ENCODE assay signal across 8 mouse cellular contexts in the genomic region with DNA sequence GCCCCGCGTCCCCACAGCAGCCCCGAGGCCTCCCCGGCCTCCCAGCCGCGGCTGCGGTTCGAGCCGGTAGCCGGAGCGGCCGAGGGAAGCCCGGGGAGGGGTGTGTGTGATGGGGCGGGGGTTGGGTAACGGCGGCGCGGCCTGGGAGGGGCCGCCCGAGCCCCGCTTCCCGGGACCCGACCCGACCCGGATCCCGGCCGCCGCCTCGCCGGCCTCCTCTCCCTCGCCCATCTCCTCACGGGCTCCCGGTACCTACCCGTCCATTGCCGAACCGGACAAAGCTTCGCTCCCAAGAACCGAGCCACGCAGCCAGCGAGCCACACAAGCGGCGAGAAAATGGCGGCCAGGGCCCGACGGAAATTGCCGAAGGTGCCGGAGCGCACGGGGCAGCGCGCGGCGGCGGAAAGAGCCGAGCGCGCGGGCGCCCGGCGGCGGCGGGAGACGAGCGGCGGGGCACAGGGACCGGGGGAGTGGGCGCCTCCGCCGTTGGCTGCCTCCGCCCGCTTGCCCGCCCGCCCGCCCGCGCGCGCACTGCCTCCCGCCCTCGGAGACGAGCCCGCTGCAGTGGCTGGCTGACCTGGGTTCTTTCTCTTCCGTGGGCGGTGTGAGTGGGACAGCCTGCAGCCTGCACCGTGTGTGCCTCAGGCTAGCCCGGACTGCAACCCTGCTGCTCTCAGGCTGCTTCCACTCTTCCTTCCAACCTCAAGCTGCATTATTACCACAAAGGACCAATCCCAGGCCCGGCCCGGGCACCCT. TPM values are rescaled to one million over a fixed set of nuclear protein-coding genes. Genes with fewer than 3 reads are reported as not detected.
DNase-seq lines count a peak whose midpoint lies in the region; ATAC-seq and TF ChIP-seq lines count a peak whose summit lies in the region.

No protein-coding gene starts in this region.

- no peaks in the 10 kb centered on the region for H3K9me3 ChIP-seq in ES-Bruce4 (replicated peaks; ENCODE audit: control insufficient read depth, insufficient read depth, low read length, poor library complexity, severe bottlenecking)
- no peaks in the 10 kb centered on the region for H3K9me3 ChIP-seq in forebrain, embryonic 13.5 days (replicated peaks)
- no peaks in the 10 kb centered on the region for H3K9me3 ChIP-seq in liver, embryonic 16.5 days (replicated peaks; ENCODE audit: control insufficient read depth, low read length)
- H3K9me3 ChIP-seq in neural tube, embryonic 12.5 days = no peaks in the 10 kb centered on the region
- H3K9me3 ChIP-seq in stomach, postnatal 0 days (ENCODE audit: control insufficient read depth, low read length) = no peaks in the 10 kb centered on the region

- peaks cover 2% of the 10 kb centered on the region for H3K4me1 ChIP-seq in ES-Bruce4 (ENCODE audit: control insufficient read depth, insufficient read depth, low read length)
- H3K4me1 ChIP-seq in forebrain, embryonic 13.5 days = peaks cover 26% of the 10 kb centered on the region
- H3K4me1 ChIP-seq in liver, embryonic 16.5 days (ENCODE audit: control insufficient read depth, low read depth, low read length) = peaks cover 6% of the 10 kb centered on the region
- peaks cover 17% of the 10 kb centered on the region for H3K4me1 ChIP-seq in neural tube, embryonic 12.5 days
- no peaks in the 10 kb centered on the region for H3K4me1 ChIP-seq in stomach, postnatal 0 days (replicated peaks; ENCODE audit: control insufficient read depth, insufficient read depth)

- intact Hi-C loops in heart, postnatal 10 days (cut with DNase I) = no loop called here

- H3K9ac ChIP-seq in ES-Bruce4 (ENCODE audit: low read depth, poor library complexity, severe bottlenecking) = peak overlapping the region; percentile 99
- peak overlapping the region; percentile 100 for H3K9ac ChIP-seq in forebrain, embryonic 13.5 days
- H3K9ac ChIP-seq in liver, embryonic 16.5 days (ENCODE audit: low read depth, low read length) = peak overlapping the region; percentile 87
- H3K9ac ChIP-seq in neural tube, embryonic 12.5 days = peak overlapping the region; percentile 100
- peak overlapping the region; percentile 97 for H3K9ac ChIP-seq in stomach, postnatal 0 days (ENCODE audit: low read length)

- no peaks in the 10 kb centered on the region for H3K27me3 ChIP-seq in ES-Bruce4 (ENCODE audit: control insufficient read depth, insufficient read depth, low read length, poor library complexity, severe bottlenecking)
- H3K27me3 ChIP-seq in forebrain, embryonic 13.5 days = no peaks in the 10 kb centered on the region
- no peaks in the 10 kb centered on the region for H3K27me3 ChIP-seq in liver, embryonic 16.5 days (ENCODE audit: control insufficient read depth, insufficient read depth, low read depth, low read length)
- no peaks in the 10 kb centered on the region for H3K27me3 ChIP-seq in neural tube, embryonic 12.5 days (replicated peaks)
- H3K27me3 ChIP-seq in stomach, postnatal 0 days (ENCODE audit: control insufficient read depth, insufficient read depth, low read length) = no peaks in the 10 kb centered on the region

- no peaks in the 10 kb centered on the region for H3K36me3 ChIP-seq in ES-Bruce4 (ENCODE audit: control insufficient read depth, insufficient read depth, low read length, poor library complexity, severe bottlenecking)
- H3K36me3 ChIP-seq in forebrain, embryonic 13.5 days (ENCODE audit: poor library complexity, severe bottlenecking) = 0 out of 2 replicates have a peak, but pooled peaks cover 7% of the 10 kb centered on the region
- no peaks in the 10 kb centered on the region for H3K36me3 ChIP-seq in liver, embryonic 16.5 days (ENCODE audit: control insufficient read depth, insufficient read depth)
- peaks cover 11% of the 10 kb centered on the region; the same call in 1 of the 2 replicates for H3K36me3 ChIP-seq in neural tube, embryonic 12.5 days
- H3K36me3 ChIP-seq in stomach, postnatal 0 days (ENCODE audit: control insufficient read depth, insufficient read depth, low read length) = no peaks in the 10 kb centered on the region

- ATAC-seq in cerebellum, adult (ENCODE audit: insufficient number of reproducible peaks, low FRiP score, low TSS enrichment) = peak; percentile 82
- peak; percentile 95 for ATAC-seq in forebrain, embryonic 13.5 days
- ATAC-seq in liver, embryonic 16.5 days (ENCODE audit: low read depth) = peak; percentile 84
- ATAC-seq in neural tube, embryonic 12.5 days (ENCODE audit: low FRiP score, low read depth) = peak; percentile 94
- peak; percentile 97 for ATAC-seq in stomach, postnatal 0 days (ENCODE audit: low FRiP score, low TSS enrichment)

- peak; percentile 93 for DNase-seq in heart, postnatal 10 days
- peak; percentile 91 to 95 for DNase-seq in kidney, postnatal 4 days
- DNase-seq in stomach, postnatal 0 days (ENCODE audit: low spot score) = peak; percentile 90

- peak overlapping the region; percentile 62 for H3K27ac ChIP-seq in ES-Bruce4 (ENCODE audit: insufficient read depth, low read length)
- peak overlapping the region; percentile 99 for H3K27ac ChIP-seq in forebrain, embryonic 13.5 days
- peak overlapping the region; percentile 86 for H3K27ac ChIP-seq in liver, embryonic 16.5 days (ENCODE audit: low read length)
- peak overlapping the region; percentile 99 for H3K27ac ChIP-seq in neural tube, embryonic 12.5 days
- peak overlapping the region; percentile 97 for H3K27ac ChIP-seq in stomach, postnatal 0 days (replicated peaks)

- TF ChIP-seq EP300 in ES-Bruce4 (IDR thresholded peaks at IDR 0.05; ENCODE audit: insufficient read depth, low read depth, low read length) = no peak
- no peak for TF ChIP-seq EP300 in stomach, postnatal 0 days (optimal IDR thresholded peaks at IDR 0.05)

- TF ChIP-seq CTCF in ES-Bruce4 (IDR thresholded peaks at IDR 0.05; ENCODE audit: low read depth, low read length) = no peak
- TF ChIP-seq CTCF in stomach, postnatal 0 days (IDR thresholded peaks at IDR 0.05; ENCODE audit: low read depth) = no peak

- H3K4me3 ChIP-seq in ES-Bruce4 (ENCODE audit: low read depth, low read length) = peak overlapping the region; percentile 88
- H3K4me3 ChIP-seq in forebrain, embryonic 13.5 days = peak overlapping the region; percentile 91
- peak overlapping the region; percentile 87 for H3K4me3 ChIP-seq in liver, embryonic 16.5 days (ENCODE audit: low read depth, low read length)
- peak overlapping the region; percentile 98 for H3K4me3 ChIP-seq in neural tube, embryonic 12.5 days
- peak overlapping the region; percentile 97 for H3K4me3 ChIP-seq in stomach, postnatal 0 days (ENCODE audit: low read depth, low read length)

- H3K4me2 ChIP-seq in forebrain, embryonic 13.5 days = peak overlapping the region; percentile 69
- H3K4me2 ChIP-seq in liver, embryonic 16.5 days (ENCODE audit: low read depth, low read length) = peak overlapping the region; percentile 50
- peak overlapping the region; percentile 61 for H3K4me2 ChIP-seq in neural tube, embryonic 12.5 days (replicated peaks)
- peak overlapping the region; percentile 64 for H3K4me2 ChIP-seq in stomach, postnatal 0 days (replicated peaks; ENCODE audit: low read depth)

- 1% methylated on average over 54 of the region's 89 CpGs for WGBS in forebrain, embryonic 13.5 days
- WGBS in liver, embryonic 16.5 days (ENCODE audit: insufficient replicate concordance) = under 1% methylated on average over 58 of the region's 89 CpGs
- under 1% methylated on average over 85 of the region's 89 CpGs for WGBS in neural tube, embryonic 12.5 days
- WGBS in stomach, postnatal 0 days = under 1% methylated on average over 52 of the region's 89 CpGs

- no peak for TF ChIP-seq POLR2A in ES-Bruce4 (IDR thresholded peaks at IDR 0.05; ENCODE audit: insufficient read depth, low read length)

RNA-seq across cellular contexts. Expression of a gene that starts 1.1 kb away (rescaled TPM):
- polyA plus RNA-seq in ES-Bruce4 (2011; ENCODE audit: insufficient read depth, insufficient read length, low read depth, missing spikeins) = 75.0 and 82.2 TPM in 2 replicates
- polyA plus RNA-seq in forebrain, embryonic 13.5 days (2015; fragmentation: Nextera tagmentation; extraction: Ambion mirVana) = 360 and 381 TPM in 2 replicates
- total RNA-seq in heart, postnatal 10 days (2021) = 10 to 100 TPM; 35.7 to 39.4 TPM
- polyA plus RNA-seq in liver, embryonic 16.5 days (2015; fragmentation: Nextera tagmentation; extraction: Ambion mirVana) = 5.6 and 6.6 TPM in 2 replicates
- polyA plus RNA-seq in neural tube, embryonic 12.5 days (2016; fragmentation: Nextera tagmentation; extraction: Ambion mirVana) = 297 and 316 TPM in 2 replicates
- polyA plus RNA-seq in stomach, postnatal 0 days (2015; fragmentation: Nextera tagmentation; extraction: Ambion mirVana) = 26.8 and 27.5 TPM in 2 replicates

Comparison
In these comparisons a context has a peak if more than half of its experiments do, and no peak if none do; other contexts are left out.
1. Peak in every context shown above with its lines: DNase-seq, ATAC-seq, H3K4me3 ChIP-seq and H3K27ac ChIP-seq.